ENCODE assay signal across 24 mouse cellular contexts in the genomic region with DNA sequence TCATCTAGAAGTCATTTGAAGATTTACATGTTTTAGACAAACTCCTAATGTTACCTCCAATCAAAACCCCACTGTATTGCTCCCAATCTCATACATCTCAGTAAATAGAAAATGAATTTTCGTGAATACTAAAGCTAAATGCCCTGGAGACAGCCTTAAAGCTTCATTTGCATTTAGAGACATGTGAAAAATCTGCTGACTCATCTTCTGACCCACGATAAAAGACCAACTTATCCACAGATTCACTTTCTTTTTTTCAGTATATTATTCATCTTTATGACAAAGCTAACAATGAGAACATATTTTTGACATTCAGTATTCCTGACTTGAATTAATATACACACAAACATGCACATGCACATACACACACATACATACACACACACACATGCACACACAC.
A peak's percentile ranks its signal among the peaks of the same experiment; 100 is the strongest.
DNase-seq lines count a peak whose midpoint lies in the region; ATAC-seq and TF ChIP-seq lines count a peak whose summit lies in the region.
"Had no signal": no experiment of that assay in that cellular context is flagged by ENCODE, and none has a peak within 500 bp of the region (broad histone marks: within the 10 kb centered on the region; RNA-seq: fewer than 3 reads in every experiment).

No protein-coding gene starts in this region.

- peak; percentile 4 for DNase-seq in midbrain, embryonic 14.5 days
- DNase-seq in 3T3-L1 (ENCODE audit: low read depth, low spot score) (peak; percentile 18), CH12.LX (ENCODE audit: extremely low read depth) (peak; percentile 11), ES-E14 (ENCODE audit: low read depth, low spot score) (no peak)
- DNase-seq in cerebellum, adult 2 months = no peak
- DNase-seq in cerebellum, adult 9-10 months = no peak
- DNase-seq: adrenal gland, adult 2 months; adrenal gland, adult 8-10 months; adrenal gland, postnatal 10 days; adrenal gland, postnatal 14 days; adrenal gland, postnatal 25 days; adrenal gland, postnatal 36 days; B cell, adult 2 months; cerebellum, adult 11 months; cerebellum, adult 11-12 months; cerebellum, adult 18-20 months; cerebellum, adult 8-10 months; cerebellum, adult 9-11 months; cerebellum, postnatal 10 days had no signal

- H3K27me3 ChIP-seq in midbrain, embryonic 14.5 days (ENCODE audit: control insufficient read depth, insufficient read depth, low read length) = no peaks in the 10 kb centered on the region
- no peaks in the 10 kb centered on the region for H3K27me3 ChIP-seq in midbrain, embryonic 16.5 days (ENCODE audit: control insufficient read depth, insufficient read depth, low read depth, low read length)
- H3K27me3 ChIP-seq in CH12.LX (replicated peaks) = no peaks in the 10 kb centered on the region
- no peaks in the 10 kb centered on the region for H3K27me3 ChIP-seq in cerebellum, adult 2 months (ENCODE audit: control insufficient read depth, insufficient read depth, low read length)
- H3K27me3 ChIP-seq: Patski had no signal

- H3K9me3 ChIP-seq in midbrain, embryonic 14.5 days (ENCODE audit: control insufficient read depth, low read length) = no peaks in the 10 kb centered on the region
- no peaks in the 10 kb centered on the region for H3K9me3 ChIP-seq in midbrain, embryonic 16.5 days (replicated peaks; ENCODE audit: control insufficient read depth, low read length, poor library complexity, severe bottlenecking)
- H3K9me3 ChIP-seq in CH12.LX (replicated peaks; ENCODE audit: low read length) (no peaks in the 10 kb centered on the region), ES-E14 (ENCODE audit: control insufficient read depth, insufficient read depth, low read depth, low read length) (no peaks in the 10 kb centered on the region)
- H3K9me3 ChIP-seq: G1E had no signal

- TF ChIP-seq POLR2A in CH12.LX (IDR thresholded peaks at IDR 0.05; ENCODE audit: low read depth, low read length) = no peak
- TF ChIP-seq POLR2A in cerebellum, adult 2 months (IDR thresholded peaks at IDR 0.05; ENCODE audit: borderline replicate concordance, insufficient read depth, low read length) = no peak

- no peak for TF ChIP-seq RAD21 in CH12.LX (IDR thresholded peaks at IDR 0.05; ENCODE audit: low read depth, low read length)

- H3K4me3 ChIP-seq in midbrain, embryonic 14.5 days (replicated peaks; ENCODE audit: low read depth, low read length) = no peak overlapping the region
- H3K4me3 ChIP-seq in midbrain, embryonic 16.5 days (ENCODE audit: low read depth, low read length) = no peak overlapping the region
- no peak overlapping the region for H3K4me3 ChIP-seq in CH12.LX (replicated peaks in 1 of 3; ENCODE audit: low read depth in 2 of 3, low read length in 2 of 3, poor library complexity in 1 of 3)
- no peak overlapping the region for H3K4me3 ChIP-seq in ES-E14 (ENCODE audit: insufficient read depth in 1 of 2, low read depth in 1 of 2, low read length in 2 of 2, poor library complexity in 1 of 2, severe bottlenecking in 1 of 2)
- H3K4me3 ChIP-seq in cerebellum, adult 2 months (replicated peaks; ENCODE audit: insufficient read depth, low read depth, low read length) = no peak overlapping the region

- no peak overlapping the region for H3K4me2 ChIP-seq in midbrain, embryonic 14.5 days (ENCODE audit: low read length)
- H3K4me2 ChIP-seq in midbrain, embryonic 16.5 days (ENCODE audit: low read length) = no peak overlapping the region
- no peak overlapping the region for H3K4me2 ChIP-seq in CH12.LX (ENCODE audit: insufficient read depth, low read depth, poor library complexity, severe bottlenecking)

- TF ChIP-seq CTCF in CH12.LX (conservative IDR thresholded peaks at IDR 0.05 in 1 of 2, IDR thresholded peaks at IDR 0.05 in 1 of 2; ENCODE audit: low read depth in 2 of 2, low read length in 2 of 2) = no peak
- no peak for TF ChIP-seq CTCF in cerebellum, adult 2 months (IDR thresholded peaks at IDR 0.05; ENCODE audit: borderline replicate concordance, insufficient read depth, low read depth, low read length)

- no peak for ATAC-seq in midbrain, embryonic 14.5 days (ENCODE audit: low FRiP score, low TSS enrichment)
- ATAC-seq in midbrain, embryonic 16.5 days = no peak
- no peak for ATAC-seq in activated CD4-positive, CD25-positive, alpha-beta regulatory T cell, adult 4 months
- ATAC-seq: CD4-positive, CD25-positive, alpha-beta regulatory T cell, adult 4 months; Patski had no signal

- H3K9ac ChIP-seq in midbrain, embryonic 14.5 days (replicated peaks; ENCODE audit: low read length) = no peak overlapping the region
- H3K9ac ChIP-seq in midbrain, embryonic 16.5 days (ENCODE audit: low read depth, low read length) = no peak overlapping the region
- no peak overlapping the region for H3K9ac ChIP-seq in CH12.LX (ENCODE audit: insufficient read depth, low read depth)
- H3K9ac ChIP-seq in ES-E14 (ENCODE audit: insufficient read depth, low read depth, low read length, poor library complexity, severe bottlenecking) = no peak overlapping the region

- dilution Hi-C loops in CH12.LX (cut with MboI; ENCODE audit: extremely low pct_ligation_motif_present, extremely low pct_unique_long_range_greater_than_20kb, low sequenced_read_pairs) = no loop called here

- no peak for TF ChIP-seq EP300 in CH12.LX (IDR thresholded peaks at IDR 0.05; ENCODE audit: low read length)

- no peaks in the 10 kb centered on the region for H3K4me1 ChIP-seq in midbrain, embryonic 14.5 days (ENCODE audit: control insufficient read depth, insufficient read depth, low read length)
- H3K4me1 ChIP-seq in midbrain, embryonic 16.5 days (ENCODE audit: control insufficient read depth, insufficient read depth, low read length) = no peaks in the 10 kb centered on the region
- H3K4me1 ChIP-seq in CH12.LX (ENCODE audit: control insufficient read depth in 1 of 2, insufficient read depth in 2 of 2) (peaks cover 0 to 10% of the 10 kb centered on the region in 2 experiments; a peak in 1 of 4 replicates), ES-E14 (ENCODE audit: control insufficient read depth in 2 of 2, insufficient read depth in 2 of 2, low read length in 2 of 2, poor library complexity in 1 of 2) (no peaks in the 10 kb centered on the region)
- H3K4me1 ChIP-seq in cerebellum, adult 2 months (ENCODE audit: control insufficient read depth, insufficient read depth, low read length) = no peaks in the 10 kb centered on the region

- no peaks in the 10 kb centered on the region for H3K36me3 ChIP-seq in midbrain, embryonic 14.5 days (ENCODE audit: control insufficient read depth, insufficient read depth, low read length)
- H3K36me3 ChIP-seq in midbrain, embryonic 16.5 days (ENCODE audit: control insufficient read depth, insufficient read depth, low read length) = no peaks in the 10 kb centered on the region
- H3K36me3 ChIP-seq in CH12.LX (replicated peaks in 1 of 2; ENCODE audit: control insufficient read depth in 1 of 2, insufficient read depth in 1 of 2, low read length in 1 of 2) (no peaks in the 10 kb centered on the region), ES-E14 (ENCODE audit: control insufficient read depth, insufficient read depth, low read length, poor library complexity, severe bottlenecking) (no peaks in the 10 kb centered on the region)
- H3K36me3 ChIP-seq: G1E had no signal

- in situ Hi-C loops in CH12.LX (cut with MboI; ENCODE audit: low pct_ligation_motif_present, low pct_unique_long_range_greater_than_20kb, low sequenced_read_pairs) (no loop called here), ES-E14 (cut with MboI; ENCODE audit: low sequenced_read_pairs in 2 of 2, unreplicated experiment in 2 of 2) (no loop called here)

- no peak overlapping the region for H3K27ac ChIP-seq in midbrain, embryonic 14.5 days (replicated peaks; ENCODE audit: low read depth, low read length)
- H3K27ac ChIP-seq in midbrain, embryonic 16.5 days (ENCODE audit: low read length) = no peak overlapping the region
- H3K27ac ChIP-seq in CH12.LX (ENCODE audit: insufficient read depth, low read depth) (no peak overlapping the region), ES-E14 (ENCODE audit: insufficient read depth, low read depth, low read length, poor library complexity, severe bottlenecking) (no peak overlapping the region)
- no peak overlapping the region for H3K27ac ChIP-seq in cerebellum, adult 2 months (ENCODE audit: insufficient read depth, low read length)

- 56% methylated on average over 2 of the region's 2 CpGs for WGBS in midbrain, embryonic 14.5 days
- 68% methylated on average over 2 of the region's 2 CpGs for WGBS in midbrain, embryonic 16.5 days
- WGBS in cerebellum, adult 2 months = 43% methylated on average over 2 of the region's 2 CpGs

- no peaks in the 10 kb centered on the region for H3K79me2 ChIP-seq in CH12.LX (replicated peaks; ENCODE audit: control insufficient read depth, extremely low read depth, insufficient read depth, poor library complexity, severe bottlenecking)

TF ChIP-seq in CH12.LX, 34 proteins besides CTCF, POLR2A, EP300 and RAD21:
- TF ChIP-seq MXI1 (IDR thresholded peaks at IDR 0.05; ENCODE audit: low read depth, low read length) (no peak), MYC (IDR thresholded peaks at IDR 0.05; ENCODE audit: low read depth, low read length) (no peak), ELF1 (IDR thresholded peaks at IDR 0.05; ENCODE audit: low read depth, low read length) (no peak), MAFK (IDR thresholded peaks at IDR 0.05; ENCODE audit: insufficient replicate concordance, low read length) (peak; percentile 91)

TF ChIP-seq in ES-E14, 5 proteins besides CTCF, POLR2A, EP300 and RAD21:
- no peak for TF ChIP-seq CHD2 (IDR thresholded peaks at IDR 0.05; ENCODE audit: low read depth, low read length)
- no peak for TF ChIP-seq ZNF384 (IDR thresholded peaks at IDR 0.05; ENCODE audit: low read depth, low read length)
- no peak for TF ChIP-seq HCFC1 (IDR thresholded peaks at IDR 0.05; ENCODE audit: borderline replicate concordance, insufficient read depth, low read length)
- no peak for TF ChIP-seq ZC3H11A (IDR thresholded peaks at IDR 0.05; ENCODE audit: borderline replicate concordance, low read depth, low read length)
- peak; percentile 61; the same call in 1 of the 2 replicates for TF ChIP-seq MAFK (IDR thresholded peaks at IDR 0.05; ENCODE audit: insufficient read depth, low read depth, low read length)

Comparison
In these comparisons a context has a peak if more than half of its experiments do, and no peak if none do; other contexts are left out.
1. DNase-seq: peak in midbrain, embryonic 14.5 days (single experiment), 3T3-L1 (single experiment) and CH12.LX (single experiment); none in ES-E14 (single experiment), cerebellum, adult 2 months (0 of 2) and cerebellum, adult 9-10 months (single experiment).